Mouse (Mus musculus) intestine, embryonic 14.5 days (tissue): ENCODE results near the gene Snrpd3. TPM values are rescaled to one million over a fixed set of nuclear protein-coding genes. Genes with fewer than 3 reads are reported as not detected.
A peak's percentile ranks its signal among the peaks of the same experiment; 100 is the strongest.
"Not testable (repeated sequence)": the region's sequence is repeated elsewhere in the genome, so short reads cannot be mapped to it uniquely, and the experiment has no call there.

ENCODE experiments used
- ATAC-seq: fragments of 200-750 bp; cut with Nextera tagmentation; replicated peaks from 2 replicates; pipeline ENCODE4 v1.8.0; 2017; ENCODE audit warnings: low read depth, moderate number of reproducible peaks, moderate TSS enrichment, moderate library complexity; ENCODE audit not compliant: low FRiP score, low TSS enrichment
- DNase-seq: peaks from one replicate; pipeline ENCODE4 v3.0.0-alpha.2; 2018; ENCODE audit warnings: low spot score
- H3K27ac ChIP-seq: fragments of 300-500 bp; sonication (generic); 2 replicates; pipeline ENCODE4 v1.5.1; 2014; ENCODE audit warnings: low read depth, mild to moderate bottlenecking, control low read depth
- H3K27me3 ChIP-seq: fragments of 300-500 bp; sonication (generic); replicated peaks from 2 replicates; pipeline ENCODE4 v1.6.1; 2014; ENCODE audit warnings: low read length, control low read depth; ENCODE audit not compliant: control insufficient read depth, insufficient read depth
- H3K36me3 ChIP-seq: fragments of 300-500 bp; sonication (generic); 2 replicates; pipeline ENCODE4 v1.6.1; 2014; ENCODE audit warnings: low read length, control low read depth; ENCODE audit not compliant: control insufficient read depth, insufficient read depth
- H3K4me1 ChIP-seq: fragments of 300-500 bp; sonication (generic); replicated peaks from 2 replicates; pipeline ENCODE4 v1.6.1; 2014; ENCODE audit warnings: low read length, control low read depth, mixed read lengths; ENCODE audit not compliant: control insufficient read depth, insufficient read depth
- H3K4me2 ChIP-seq: fragments of 300-500 bp; sonication (generic); 2 replicates; pipeline ENCODE4 v1.6.1; 2014; ENCODE audit warnings: low read length
- H3K4me3 ChIP-seq: fragments of 300-500 bp; sonication (generic); 2 replicates; pipeline ENCODE4 v1.5.1; 2014; ENCODE audit warnings: low read depth, low read length, control low read depth, mixed read lengths
- H3K9ac ChIP-seq: fragments of 300-500 bp; sonication (generic); 2 replicates; pipeline ENCODE4 v1.6.1; 2014; ENCODE audit warnings: mild to moderate bottlenecking, low read length
- H3K9me3 ChIP-seq: fragments of 300-500 bp; sonication (generic); 2 replicates; pipeline ENCODE4 v1.6.1; 2016; ENCODE audit warnings: low read length, control low read depth; ENCODE audit not compliant: control insufficient read depth
- WGBS: fragments of 180-500 bp; shearing (Covaris S2); extraction: QIAGEN DNeasy Blood & Tissue Kit; methylation state at CpG from one replicate; pipeline ENCODE4 v1.1.7; 2014; 5-methylcytosine and 5-hydroxymethylcytosine counted together
- polyA plus RNA-seq: library from polyadenylated mRNA; unstranded; fragments of >200 nt; fragmentation: Nextera tagmentation; extraction: Ambion mirVana; gene quantifications from 2 replicates; pipeline ENCODE4 v1.2.1, GENCODE M21; 2014

Gene Snrpd3
- polyA plus RNA-seq, 1 experiment from 2014 or later, result 167 TPM

- not testable (repeated sequence) for H3K4me1 ChIP-seq, H3K9me3 ChIP-seq, H3K27me3 ChIP-seq, H3K4me2 ChIP-seq, DNase-seq, H3K9ac ChIP-seq, H3K4me3 ChIP-seq, H3K36me3 ChIP-seq, H3K27ac ChIP-seq, ATAC-seq
- 85% methylated on average over 2 of the region's 2 CpGs for WGBS
These were observed 49.4 kb downstream of the Snrpd3 start for GRCm38 (mm10) chr10:75566765-75567164.

DNA sequence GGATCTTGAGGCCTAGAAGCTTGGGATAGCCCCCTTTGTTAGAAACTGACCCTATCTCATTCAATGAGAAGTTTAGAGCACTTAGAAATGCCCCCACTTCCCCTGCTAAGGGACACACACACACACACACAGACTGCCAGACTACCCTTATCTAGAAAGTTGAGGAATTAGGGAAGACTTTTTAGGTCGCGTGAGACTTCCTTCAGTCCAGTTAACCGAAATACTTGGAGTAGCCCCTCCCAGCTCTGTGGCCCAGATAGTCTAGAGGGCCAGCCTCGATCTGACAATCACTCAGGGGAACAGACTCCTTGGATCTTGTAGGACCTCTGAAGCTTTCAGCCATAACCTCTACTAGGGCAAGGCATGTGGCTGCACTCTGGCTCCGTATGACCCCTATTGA is 50.7 kb downstream of the Snrpd3 start:
- Histone ChIP-seq H3K4me3 (no peak overlapping the region), H3K4me1 (no peaks in the 10 kb centered on the region; the same call in 1 of the 2 replicates), H3K4me2 (no peak overlapping the region), H3K9me3 (no peaks in the 10 kb centered on the region), H3K27ac (no peak overlapping the region), H3K27me3 (no peaks in the 10 kb centered on the region), H3K9ac (no peak overlapping the region), H3K36me3 (no peaks in the 10 kb centered on the region)
- 34% methylated on average over 5 of the region's 5 CpGs for WGBS
- DNase-seq (no peak), ATAC-seq (no peak)

DNA sequence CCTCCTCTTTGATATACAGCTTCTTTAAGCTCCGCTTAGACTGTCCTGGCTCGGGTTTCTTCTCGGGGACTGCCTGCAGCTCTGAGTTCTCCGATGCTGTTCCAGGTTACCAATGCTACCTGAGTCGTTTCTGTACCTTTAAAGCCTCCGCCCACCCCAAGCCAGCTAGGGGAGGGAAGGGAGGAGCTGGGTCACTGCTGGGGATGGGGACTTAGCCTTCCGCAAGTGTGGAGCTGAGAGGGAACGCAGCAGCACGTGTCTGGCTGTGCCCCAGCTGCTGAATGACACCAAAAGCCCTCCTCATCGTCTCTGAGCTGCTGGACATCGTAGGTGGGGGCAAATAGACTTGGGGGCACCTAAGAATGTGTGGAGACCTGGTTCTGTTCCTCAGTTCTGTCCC is 51.1 kb downstream of the Snrpd3 start:
- Histone ChIP-seq H3K36me3 (no peaks in the 10 kb centered on the region), H3K9me3 (no peaks in the 10 kb centered on the region), H3K27ac (no peak overlapping the region), H3K27me3 (no peaks in the 10 kb centered on the region), H3K4me3 (no peak overlapping the region), H3K4me1 (no peaks in the 10 kb centered on the region; the same call in 1 of the 2 replicates), H3K4me2 (no peak overlapping the region; the same call in 1 of the 2 replicates), H3K9ac (no peak overlapping the region)
- WGBS, result 9% methylated on average over 11 of the region's 11 CpGs
- ATAC-seq (peak; percentile 37; the same call in 1 of the 2 replicates), DNase-seq (no peak)

GRCm38 (mm10) chr10:75568851-75569250 is 51.5 kb downstream of the Snrpd3 start:
- ATAC-seq, result peak; percentile 36; the same call in 1 of the 2 replicates
- 13% methylated on average over 4 of the region's 4 CpGs for WGBS
- Histone ChIP-seq H3K4me2 (no peak overlapping the region; the same call in 1 of the 2 replicates), H3K4me1 (no peaks in the 10 kb centered on the region; the same call in 1 of the 2 replicates), H3K27ac (no peak overlapping the region), H3K36me3 (no peaks in the 10 kb centered on the region), H3K9me3 (no peaks in the 10 kb centered on the region), H3K27me3 (no peaks in the 10 kb centered on the region), H3K4me3 (no peak overlapping the region), H3K9ac (no peak overlapping the region)
- DNase-seq, result no peak

DNA sequence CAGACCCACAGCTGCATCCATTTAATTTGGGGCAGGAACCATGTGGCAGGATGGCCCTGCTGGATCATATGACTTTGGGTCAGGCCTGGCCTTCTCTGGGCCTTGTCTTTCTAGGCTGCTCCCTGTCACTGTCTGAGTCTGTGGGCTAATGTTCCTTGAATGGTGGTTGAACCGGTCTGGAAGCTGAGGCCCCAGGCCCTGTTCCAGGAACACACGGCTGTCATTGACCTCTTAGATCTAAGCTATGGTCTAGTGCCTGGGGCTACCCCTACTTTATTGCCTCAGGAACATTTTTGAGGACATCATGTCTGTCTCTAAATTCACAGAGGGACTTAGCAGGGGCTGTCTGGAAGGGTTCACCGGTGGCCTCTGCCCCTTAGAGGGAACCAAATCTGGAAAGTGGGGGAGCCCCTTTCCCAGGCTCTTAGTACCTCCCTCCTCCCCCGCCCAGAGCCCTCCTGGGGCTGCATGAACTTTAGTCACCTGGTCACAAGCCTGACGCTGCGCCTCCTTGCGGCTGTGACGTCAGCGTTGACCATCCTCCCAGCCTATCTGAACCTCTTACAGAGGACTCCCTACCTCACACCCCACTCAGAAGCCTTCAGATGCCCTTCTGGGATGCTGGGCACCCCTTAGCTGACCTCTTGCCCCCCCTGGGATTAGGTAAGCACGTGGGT is 53.8 kb downstream of the Snrpd3 start:
- WGBS, result 30% methylated on average over 10 of the region's 10 CpGs

DNA sequence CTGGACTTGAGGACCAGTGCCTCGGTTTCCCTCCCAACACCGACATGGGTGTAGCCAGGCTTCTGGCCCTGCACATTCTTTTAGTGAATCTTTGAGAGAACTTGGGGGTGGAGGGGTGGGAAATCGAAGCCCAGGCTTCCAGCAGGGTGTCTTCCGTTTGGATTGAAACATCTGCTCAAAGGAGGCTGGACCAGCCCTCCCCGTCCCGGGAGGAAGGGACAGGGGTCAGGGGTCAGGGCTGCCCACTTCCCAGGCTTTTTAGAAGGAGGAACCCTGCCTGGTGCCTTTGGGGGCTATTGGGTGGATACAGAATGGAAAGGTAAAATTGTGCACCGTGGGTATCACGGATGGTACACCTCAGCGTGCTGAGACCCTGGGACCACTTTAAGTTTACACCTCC is 54.6 kb downstream of the Snrpd3 start:
- DNase-seq (no peak), ATAC-seq (no peak)
- WGBS, result 47% methylated on average over 9 of the region's 9 CpGs
- Histone ChIP-seq H3K27ac (no peak overlapping the region), H3K4me1 (no peaks in the 10 kb centered on the region; the same call in 1 of the 2 replicates), H3K4me3 (no peak overlapping the region), H3K4me2 (no peak overlapping the region), H3K36me3 (no peaks in the 10 kb centered on the region), H3K27me3 (no peaks in the 10 kb centered on the region), H3K9me3 (no peaks in the 10 kb centered on the region), H3K9ac (no peak overlapping the region)

More for the DNA sequence above, 53.8 kb downstream of the Snrpd3 start:
- no peaks in the 10 kb centered on the region for H3K9me3 ChIP-seq
- H3K27me3 ChIP-seq, result no peaks in the 10 kb centered on the region
- no peak overlapping the region for H3K9ac ChIP-seq
- no peaks in the 10 kb centered on the region; the same call in 1 of the 2 replicates for H3K4me1 ChIP-seq
- H3K4me3 ChIP-seq, result no peak overlapping the region
- H3K4me2 ChIP-seq, result no peak overlapping the region
- ATAC-seq, result no peak
- no peaks in the 10 kb centered on the region for H3K36me3 ChIP-seq
- no peak for DNase-seq
- no peak overlapping the region for H3K27ac ChIP-seq

GRCm38 (mm10) chr10:75573181-75573580 is 55.8 kb downstream of the Snrpd3 start:
- H3K9ac ChIP-seq, result no peak overlapping the region
- DNase-seq (no peak), ATAC-seq (no peak)
- no peaks in the 10 kb centered on the region for H3K36me3 ChIP-seq
- WGBS, result 86% methylated on average over 10 of the region's 10 CpGs
- no peaks in the 10 kb centered on the region for H3K27me3 ChIP-seq
- H3K9me3 ChIP-seq, result no peaks in the 10 kb centered on the region
- H3K4me1 ChIP-seq, result no peaks in the 10 kb centered on the region; the same call in 1 of the 2 replicates
- H3K27ac ChIP-seq, result no peak overlapping the region
- H3K4me3 ChIP-seq, result no peak overlapping the region
- no peak overlapping the region for H3K4me2 ChIP-seq

- Histone ChIP-seq H3K27ac (no peak overlapping the region), H3K4me2 (no peak overlapping the region), H3K9me3 (no peaks in the 10 kb centered on the region), H3K27me3 (no peaks in the 10 kb centered on the region), H3K4me3 (no peak overlapping the region), H3K9ac (no peak overlapping the region), H3K4me1 (no peaks in the 10 kb centered on the region; the same call in 1 of the 2 replicates), H3K36me3 (no peaks in the 10 kb centered on the region)
- DNase-seq (no peak), ATAC-seq (no peak)
- WGBS, result 79% methylated on average over 9 of the region's 9 CpGs
These were observed 56.6 kb downstream of the Snrpd3 start for GRCm38 (mm10) chr10:75573965-75574364.

DNA sequence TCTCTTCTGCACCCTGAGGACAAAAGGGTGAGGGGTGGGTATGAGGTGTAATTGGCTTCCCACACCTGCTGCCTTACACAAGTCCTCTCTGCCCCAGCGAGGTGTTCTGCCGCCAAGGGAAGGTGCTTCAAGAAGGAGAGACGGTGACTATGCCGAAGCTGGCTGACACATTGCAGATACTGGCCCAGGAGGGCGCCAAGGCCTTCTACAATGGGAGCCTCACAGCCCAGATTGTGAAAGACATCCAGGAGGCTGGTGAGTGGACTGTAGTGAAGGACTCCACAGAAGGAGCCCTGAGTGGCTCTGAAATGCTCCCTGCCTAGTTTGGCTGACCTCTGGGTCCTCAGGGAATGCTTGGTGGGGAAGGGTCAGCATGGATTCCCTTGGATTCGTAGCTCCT is 61.8 kb downstream of the Snrpd3 start:
- Histone ChIP-seq H3K4me2 (no peak overlapping the region), H3K4me1 (no peaks in the 10 kb centered on the region), H3K9me3 (no peaks in the 10 kb centered on the region), H3K9ac (no peak overlapping the region), H3K27me3 (no peaks in the 10 kb centered on the region), H3K36me3 (no peaks in the 10 kb centered on the region), H3K27ac (no peak overlapping the region), H3K4me3 (no peak overlapping the region)
- 88% methylated on average over 6 of the region's 6 CpGs for WGBS
- DNase-seq (no peak), ATAC-seq (no peak)
